Mouse (Mus musculus) limb, embryonic 14.5 days (tissue): ENCODE data around the gene Hist1h2bh. TPM values are rescaled to one million over a fixed set of nuclear protein-coding genes. Genes with fewer than 3 reads are reported as not detected.
"Not testable (repeated sequence)": the region's sequence is repeated elsewhere in the genome, so short reads cannot be mapped to it uniquely, and the experiment has no call there.

Experiments used
- ATAC-seq: fragments of 200-750 bp; cut with Nextera tagmentation; 2 replicates; pipeline ENCODE4 v1.8.0; 2017; ENCODE audit warnings: low read depth, moderate number of reproducible peaks, moderate TSS enrichment; ENCODE audit not compliant: low FRiP score
- DNase-seq: peaks from one replicate; pipeline ENCODE4 v3.0.0-alpha.2; 2015; ENCODE audit warnings: low spot score
- H3K27ac ChIP-seq: fragments of 300-500 bp; sonication (generic); replicated peaks from 2 replicates; pipeline ENCODE4 v1.5.1; 2014; ENCODE audit warnings: low read depth, mild to moderate bottlenecking, low read length, moderate library complexity, mixed read lengths
- H3K27me3 ChIP-seq: fragments of 300-500 bp; sonication (generic); 2 replicates; pipeline ENCODE4 v1.6.1; 2014; ENCODE audit warnings: low read length, mixed read lengths; ENCODE audit not compliant: control insufficient read depth, insufficient read depth
- H3K36me3 ChIP-seq: fragments of 300-500 bp; sonication (generic); 2 replicates; pipeline ENCODE4 v1.6.1; 2014; ENCODE audit warnings: mild to moderate bottlenecking, low read length, moderate library complexity, mixed read lengths; ENCODE audit not compliant: control insufficient read depth, insufficient read depth
- H3K4me1 ChIP-seq: fragments of 300-500 bp; sonication (generic); 2 replicates; pipeline ENCODE4 v1.6.1; 2014; ENCODE audit warnings: antibody characterized with exemption, low read length, mixed read lengths; ENCODE audit not compliant: control insufficient read depth, insufficient read depth
- H3K4me2 ChIP-seq: fragments of 300-500 bp; sonication (generic); replicated peaks from 2 replicates; pipeline ENCODE4 v1.6.1; 2014; ENCODE audit warnings: low read depth, mild to moderate bottlenecking, low read length, moderate library complexity; ENCODE audit not compliant: severe bottlenecking
- H3K4me3 ChIP-seq: fragments of 300-500 bp; sonication (generic); replicated peaks from 2 replicates; pipeline ENCODE4 v1.5.1; 2014; ENCODE audit warnings: low read length
- H3K9ac ChIP-seq: fragments of 300-500 bp; sonication (generic); 2 replicates; pipeline ENCODE4 v1.6.1; 2014; ENCODE audit warnings: mild to moderate bottlenecking, low read depth, low read length, moderate library complexity; ENCODE audit not compliant: severe bottlenecking
- H3K9me3 ChIP-seq: fragments of 300-500 bp; sonication (generic); 2 replicates; pipeline ENCODE4 v1.6.1; 2016; ENCODE audit warnings: low read length; ENCODE audit not compliant: control insufficient read depth
- POLR2A ChIP-seq: fragments of 200-500 bp; IDR thresholded peaks from 2 replicates; pipeline ENCODE4 v1.8.0; 2012; ENCODE audit warnings: inconsistent platforms, mild to moderate bottlenecking, moderate library complexity, borderline replicate concordance; ENCODE audit not compliant: insufficient read depth, insufficient read length; ENCODE audit errors: extremely low read depth
- WGBS: fragments of 180-500 bp; shearing (Covaris S2); extraction: QIAGEN DNeasy Blood & Tissue Kit; methylation state at CpG from one replicate; pipeline ENCODE4 v1.1.7; 2014; 5-methylcytosine and 5-hydroxymethylcytosine counted together
- polyA plus RNA-seq, 2 experiments: library from polyadenylated mRNA; depleted of rRNA in 1 of 2; stranded (reverse) in 1 of 2; unstranded in 1 of 2; fragments of >200 nt; fragmentation: Nextera tagmentation in 1 of 2; extraction: Ambion mirVana in 1 of 2; gene quantifications; 2 replicates each; pipeline versions ENCODE4 v1.2.1 to v1.2.3; 2012 to 2014

Hist1h2bh gene
- polyA plus RNA-seq (2012; rRNA removed), result 5.2 and 6.1 TPM in 2 replicates
- 0.48 and 0.57 TPM in 2 replicates for polyA plus RNA-seq (2014; fragmentation: Nextera tagmentation; extraction: Ambion mirVana)

DNA sequence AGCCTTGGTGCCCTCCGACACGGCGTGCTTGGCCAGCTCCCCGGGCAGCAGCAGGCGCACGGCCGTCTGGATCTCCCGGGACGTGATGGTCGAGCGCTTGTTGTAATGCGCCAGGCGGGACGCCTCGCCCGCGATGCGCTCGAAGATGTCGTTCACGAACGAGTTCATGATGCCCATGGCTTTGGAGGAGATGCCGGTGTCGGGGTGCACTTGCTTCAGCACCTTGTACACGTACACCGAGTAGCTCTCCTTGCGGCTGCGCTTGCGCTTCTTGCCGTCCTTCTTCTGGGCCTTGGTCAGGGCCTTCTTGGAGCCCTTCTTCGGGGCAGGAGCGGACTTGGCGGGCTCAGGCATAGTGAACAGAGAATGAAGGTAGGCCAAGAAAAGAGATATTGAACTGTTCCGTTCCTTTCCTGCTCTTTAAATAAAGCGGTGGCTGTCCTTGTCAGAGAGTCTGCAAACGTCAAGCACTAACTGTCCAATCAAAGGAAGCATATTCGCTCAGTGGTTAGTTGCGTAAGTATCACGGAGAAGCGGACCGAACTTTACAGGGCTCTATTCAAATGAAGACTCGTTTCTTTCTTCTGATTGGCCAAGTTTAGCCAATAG lies at the start of gene Hist1h2bh:
Gene Hist1h2bh (minus strand): TSS at position 394 of the 609 bp plus-strand sequence.
- peak; percentile 61; the same call in 1 of the 2 replicates for TF ChIP-seq POLR2A
- peak within 1 kb of the TSS; percentile 41 for H3K4me3 ChIP-seq
- peak; percentile 92 for ATAC-seq
- H3K4me1 ChIP-seq, H3K9me3 ChIP-seq, H3K27me3 ChIP-seq, H3K36me3 ChIP-seq: not testable (repeated sequence)
- H3K4me2 ChIP-seq, result peak within 1 kb of the TSS; percentile 83
- peak within 1 kb of the TSS; percentile 97 for H3K27ac ChIP-seq
- H3K9ac ChIP-seq, result peak within 1 kb of the TSS; percentile 58
- peak; percentile 96 for DNase-seq
- under 1% methylated on average over 21 of the region's 42 CpGs for WGBS

DNA sequence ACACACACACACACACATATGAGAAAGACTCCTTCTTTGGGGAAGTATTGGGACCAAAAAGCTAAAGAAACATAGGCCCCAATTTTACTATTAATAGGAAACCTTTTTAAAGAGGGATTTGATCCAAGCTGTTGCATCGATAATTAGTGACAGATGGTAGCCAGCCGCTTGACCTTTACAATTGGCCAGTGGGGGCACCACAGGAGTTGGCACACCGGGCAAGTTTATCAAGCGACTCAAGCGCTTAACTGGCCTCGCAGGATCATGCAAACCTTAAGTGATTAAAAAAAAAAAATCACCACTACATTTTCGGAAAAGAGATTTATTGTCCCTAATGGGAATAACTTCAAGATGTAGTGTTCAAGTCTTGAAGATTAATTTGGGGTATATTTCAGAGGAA lies 49.4 kb upstream of the Hist1h2bh start:
- ATAC-seq (no peak), DNase-seq (no peak)
- Histone ChIP-seq H3K9ac (no peak overlapping the region), H3K4me2 (no peak overlapping the region), H3K27me3 (no peaks in the 10 kb centered on the region), H3K9me3 (no peaks in the 10 kb centered on the region), H3K4me1 (peaks cover 8% of the 10 kb centered on the region; the same call in 1 of the 2 replicates), H3K27ac (peak overlapping the region; percentile 50; the same call in 1 of the 2 replicates), H3K36me3 (no peaks in the 10 kb centered on the region), H3K4me3 (no peak overlapping the region)
- TF ChIP-seq POLR2A, result no peak
- WGBS, result 38% methylated on average over 7 of the region's 7 CpGs

DNA sequence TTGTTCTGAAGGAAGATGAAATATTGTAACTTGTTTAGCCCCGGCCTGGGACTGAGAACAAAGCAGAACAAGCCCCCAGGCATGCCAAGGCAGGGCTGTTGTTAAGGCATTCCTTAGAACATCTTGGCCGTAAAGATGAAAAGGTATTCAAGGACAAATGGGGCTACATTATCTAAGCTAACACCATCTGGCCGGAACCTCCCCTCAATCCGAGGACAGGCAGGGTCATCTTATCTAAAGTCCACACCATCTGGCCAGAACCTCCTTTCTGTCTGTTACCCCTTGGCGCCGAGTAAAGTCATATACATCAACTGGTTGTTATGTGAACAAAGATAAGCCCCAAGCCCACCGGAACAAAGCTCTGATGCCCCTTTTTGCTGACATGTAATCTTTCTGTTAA lies 48.7 kb upstream of the Hist1h2bh start:
- H3K36me3 ChIP-seq, H3K9me3 ChIP-seq, H3K27me3 ChIP-seq, H3K4me3 ChIP-seq, DNase-seq, H3K4me2 ChIP-seq, H3K27ac ChIP-seq, ATAC-seq, H3K9ac ChIP-seq: not testable (repeated sequence)
- peaks cover 11% of the 10 kb centered on the region for H3K4me1 ChIP-seq
- 80% methylated on average over 6 of the region's 7 CpGs for WGBS

DNA sequence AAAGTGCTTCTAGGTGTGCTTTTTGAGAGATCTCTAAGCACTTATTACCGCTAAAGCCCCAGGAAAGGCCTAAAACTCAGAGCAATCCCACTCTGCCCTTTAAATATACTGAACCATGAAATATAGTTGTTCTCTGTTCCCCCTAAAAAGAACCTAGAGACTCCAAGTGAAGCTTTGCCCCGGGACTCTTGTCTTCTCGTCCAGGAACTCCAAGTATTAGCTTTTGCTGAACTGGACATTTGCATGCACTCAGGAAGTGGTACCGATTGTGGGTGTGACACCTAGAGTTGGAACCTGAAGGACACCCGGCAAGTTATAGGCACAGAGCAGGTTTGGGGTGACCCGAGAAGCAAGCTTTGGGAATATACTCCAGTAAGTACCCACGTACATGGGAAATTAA lies 48.0 kb upstream of the Hist1h2bh start:
- ATAC-seq (no peak), DNase-seq (no peak)
- no peak overlapping the region for H3K9ac ChIP-seq
- TF ChIP-seq POLR2A, result no peak
- H3K27ac ChIP-seq, result no peak overlapping the region
- WGBS, result 93% methylated on average over 7 of the region's 7 CpGs
- no peaks in the 10 kb centered on the region for H3K27me3 ChIP-seq
- H3K4me1 ChIP-seq, result peaks cover 16% of the 10 kb centered on the region
- H3K4me2 ChIP-seq, result no peak overlapping the region
- H3K9me3 ChIP-seq, result no peaks in the 10 kb centered on the region
- H3K4me3 ChIP-seq, result no peak overlapping the region
- no peaks in the 10 kb centered on the region for H3K36me3 ChIP-seq

DNA sequence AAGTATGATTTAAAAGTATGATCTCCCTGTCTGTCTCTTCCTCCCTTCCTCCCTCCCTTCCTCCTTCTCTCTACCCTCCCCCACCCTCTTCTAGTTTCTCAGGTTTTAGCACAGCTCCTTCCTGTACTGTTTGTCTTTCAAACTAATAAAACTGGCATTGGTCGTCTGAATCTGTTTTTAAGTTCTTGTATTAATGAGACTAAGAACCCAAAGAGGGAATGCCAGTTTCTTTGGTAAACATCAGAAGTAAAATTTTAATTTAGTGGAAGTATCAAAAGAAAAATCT lies 43.7 kb upstream of the Hist1h2bh start:
- H3K9ac ChIP-seq, result peak overlapping the region; percentile 50
- TF ChIP-seq POLR2A, result no peak
- no peak for ATAC-seq

More for the DNA sequence above, 43.7 kb upstream of the Hist1h2bh start:
- peaks cover 20% of the 10 kb centered on the region for H3K4me1 ChIP-seq
- WGBS, result 0% methylated on average over 1 of the region's 1 CpGs
- no peak for DNase-seq
- H3K36me3 ChIP-seq, result no peaks in the 10 kb centered on the region
- H3K4me2 ChIP-seq, result peak overlapping the region; percentile 80
- H3K27ac ChIP-seq, result peak overlapping the region; percentile 90
- no peaks in the 10 kb centered on the region for H3K27me3 ChIP-seq
- H3K9me3 ChIP-seq, result no peaks in the 10 kb centered on the region
- peak overlapping the region; percentile 45 for H3K4me3 ChIP-seq
